Mouse (Mus musculus) kidney, embryonic 15.5 days (tissue): ENCODE results near the gene Zfp69. TPM values are rescaled to one million over a fixed set of nuclear protein-coding genes. Genes with fewer than 3 reads are reported as not detected.

Experiments
- ATAC-seq: fragments of 200-750 bp; cut with Nextera tagmentation; replicated peaks from 2 replicates; pipeline ENCODE4 v1.8.0; 2017; ENCODE audit warnings: moderate TSS enrichment; ENCODE audit not compliant: low FRiP score
- H3K27ac ChIP-seq: fragments of 300-500 bp; sonication (generic); 2 replicates; pipeline ENCODE4 v1.5.1; 2015; ENCODE audit warnings: mild to moderate bottlenecking, inconsistent platforms
- H3K27me3 ChIP-seq: fragments of 300-500 bp; sonication (generic); 2 replicates; pipeline ENCODE4 v1.6.1; 2015; ENCODE audit warnings: inconsistent platforms
- H3K36me3 ChIP-seq: fragments of 300-500 bp; sonication (generic); 2 replicates; pipeline ENCODE4 v1.6.1; 2015; ENCODE audit warnings: inconsistent platforms
- H3K4me1 ChIP-seq: fragments of 300-500 bp; sonication (generic); 2 replicates; pipeline ENCODE4 v1.6.1; 2015; ENCODE audit warnings: inconsistent platforms
- H3K4me2 ChIP-seq: fragments of 300-500 bp; sonication (generic); 2 replicates; pipeline ENCODE4 v1.6.1; 2015; ENCODE audit warnings: moderate library complexity, mild to moderate bottlenecking, inconsistent platforms
- H3K4me3 ChIP-seq: fragments of 300-500 bp; sonication (generic); replicated peaks from 2 replicates; pipeline ENCODE4 v1.5.1; 2015; ENCODE audit warnings: mild to moderate bottlenecking, inconsistent platforms
- H3K9ac ChIP-seq: fragments of 300-500 bp; sonication (generic); 2 replicates; pipeline ENCODE4 v1.6.1; 2015; ENCODE audit warnings: mild to moderate bottlenecking, inconsistent platforms
- H3K9me3 ChIP-seq: fragments of 300-500 bp; sonication (generic); replicated peaks from 2 replicates; pipeline ENCODE4 v1.6.1; 2016; ENCODE audit warnings: inconsistent platforms
- WGBS: fragments of 180-500 bp; shearing (Covaris S2); methylation state at CpG from one replicate; pipeline ENCODE4 v1.1.7; 2015; ENCODE audit warnings: mixed read lengths; 5-methylcytosine and 5-hydroxymethylcytosine counted together
- polyA plus RNA-seq: library from polyadenylated mRNA; unstranded; fragments of >200 nt; fragmentation: Nextera tagmentation; extraction: Ambion mirVana; gene quantifications from 2 replicates; pipeline ENCODE4 v1.2.1, GENCODE M21; 2015

Zfp69 gene
- polyA plus RNA-seq, 1 experiment from 2014 or later, result 11.1 TPM

GRCm38 (mm10) chr4:120968486-120968885 lies 17.0 kb upstream of the Zfp69 start:
- WGBS, result 87% methylated on average over 9 of the region's 9 CpGs

DNA sequence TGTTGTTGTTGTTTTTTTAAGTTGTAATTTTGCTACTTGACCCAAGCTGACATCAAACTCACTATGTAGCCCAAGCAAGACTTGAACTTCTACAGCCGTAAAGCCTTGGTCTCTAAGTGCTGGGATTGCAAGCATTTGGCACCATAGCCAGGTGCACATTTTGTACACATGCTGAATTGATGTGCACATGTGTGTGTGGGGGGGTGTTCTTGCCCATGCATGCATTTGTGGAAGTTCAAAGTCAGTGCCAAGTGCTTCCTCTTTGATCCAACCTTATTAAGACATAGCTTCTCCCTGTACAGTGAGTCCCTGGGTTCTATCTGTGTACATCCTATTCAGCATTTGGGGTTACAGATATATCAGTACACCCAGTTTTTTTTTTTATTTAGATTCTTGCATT lies 4.1 kb upstream of the Zfp69 start:
- H3K9me3 ChIP-seq, result no peaks in the 10 kb centered on the region
- no peaks in the 10 kb centered on the region for H3K27me3 ChIP-seq
- H3K4me2 ChIP-seq, result no peak overlapping the region
- 95% methylated on average over 1 of the region's 1 CpGs for WGBS
- H3K9ac ChIP-seq, result no peak overlapping the region
- no peaks in the 10 kb centered on the region for H3K36me3 ChIP-seq
- no peak overlapping the region for H3K4me3 ChIP-seq
- peaks cover 9% of the 10 kb centered on the region for H3K4me1 ChIP-seq
- no peak overlapping the region for H3K27ac ChIP-seq
- ATAC-seq, result no peak

More at GRCm38 (mm10) chr4:120968486-120968885, 17.0 kb upstream of the Zfp69 start:
- no peak for ATAC-seq
- Histone ChIP-seq H3K4me1 (no peaks in the 10 kb centered on the region), H3K27me3 (no peaks in the 10 kb centered on the region), H3K4me3 (no peak overlapping the region), H3K9me3 (no peaks in the 10 kb centered on the region), H3K4me2 (no peak overlapping the region), H3K27ac (no peak overlapping the region), H3K9ac (no peak overlapping the region), H3K36me3 (peaks cover 50% of the 10 kb centered on the region)

DNA sequence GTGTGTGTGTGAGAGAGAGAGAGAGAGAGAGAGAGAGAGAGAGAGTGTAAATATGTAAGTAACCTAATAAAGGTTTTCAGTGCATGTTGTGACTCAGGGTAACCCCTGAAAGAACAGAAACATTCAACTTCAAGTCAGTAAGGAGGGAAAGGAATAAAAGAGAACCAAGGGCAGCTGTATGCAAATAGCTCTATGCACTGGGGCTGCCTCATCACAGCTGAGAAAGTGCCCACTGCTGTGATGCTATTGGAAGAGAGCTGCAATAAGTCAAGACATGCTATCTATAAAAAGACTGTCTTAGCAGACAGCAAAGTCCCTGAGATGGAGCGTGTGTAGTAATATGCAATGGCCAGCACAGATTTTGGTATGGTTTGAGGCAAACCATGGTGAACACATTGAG lies 2.2 kb upstream of the Zfp69 start:
- no peaks in the 10 kb centered on the region for H3K27me3 ChIP-seq
- ATAC-seq, result no peak
- WGBS, result 84% methylated on average over 1 of the region's 1 CpGs
- no peak overlapping the region for H3K9ac ChIP-seq
- peaks cover 11% of the 10 kb centered on the region for H3K4me1 ChIP-seq
- no peak overlapping the region for H3K4me2 ChIP-seq
- no peak overlapping the region for H3K27ac ChIP-seq
- H3K36me3 ChIP-seq, result no peaks in the 10 kb centered on the region
- H3K9me3 ChIP-seq, result no peaks in the 10 kb centered on the region
- H3K4me3 ChIP-seq, result no peak overlapping the region

GRCm38 (mm10) chr4:120953038-120953437 lies 1.5 kb upstream of the Zfp69 start:
- no peak overlapping the region for H3K9ac ChIP-seq
- H3K27ac ChIP-seq, result no peak overlapping the region
- peaks cover 11% of the 10 kb centered on the region for H3K4me1 ChIP-seq
- H3K4me2 ChIP-seq, result no peak overlapping the region
- H3K36me3 ChIP-seq, result no peaks in the 10 kb centered on the region
- H3K9me3 ChIP-seq, result no peaks in the 10 kb centered on the region
- ATAC-seq, result no peak
- WGBS, result 70% methylated on average over 4 of the region's 4 CpGs
- no peak overlapping the region for H3K4me3 ChIP-seq
- H3K27me3 ChIP-seq, result no peaks in the 10 kb centered on the region

- Histone ChIP-seq H3K27me3 (no peaks in the 10 kb centered on the region), H3K27ac (peak overlapping the region; percentile 93), H3K36me3 (peaks cover 3% of the 10 kb centered on the region), H3K9ac (peak overlapping the region; percentile 75; the same call in 1 of the 2 replicates), H3K9me3 (no peaks in the 10 kb centered on the region), H3K4me2 (peak overlapping the region; percentile 74), H3K4me1 (peaks cover 11% of the 10 kb centered on the region), H3K4me3 (peak overlapping the region; percentile 87)
- 40% methylated on average over 6 of the region's 6 CpGs for WGBS
- no peak for ATAC-seq
Measured at GRCm38 (mm10) chr4:120952163-120952562, 664 bp upstream of the Zfp69 start.

GRCm38 (mm10) chr4:120950763-120951427 lies 604 bp downstream of the Zfp69 start:
- H3K27ac ChIP-seq, result peak overlapping the region; percentile 93
- no peaks in the 10 kb centered on the region for H3K9me3 ChIP-seq
- no peaks in the 10 kb centered on the region for H3K27me3 ChIP-seq
- peak overlapping the region; percentile 87 for H3K4me3 ChIP-seq
- 4% methylated on average over 20 of the region's 20 CpGs for WGBS
- H3K36me3 ChIP-seq, result peaks cover 14% of the 10 kb centered on the region
- peaks cover 11% of the 10 kb centered on the region for H3K4me1 ChIP-seq
- peak overlapping the region; percentile 74 for H3K4me2 ChIP-seq
- peak overlapping the region; percentile 75 for H3K9ac ChIP-seq
- no peak for ATAC-seq

GRCm38 (mm10) chr4:120948938-120949337 lies 2.6 kb downstream of the Zfp69 start:
- Histone ChIP-seq H3K4me1 (peaks cover 11% of the 10 kb centered on the region), H3K9me3 (no peaks in the 10 kb centered on the region), H3K36me3 (peaks cover 24% of the 10 kb centered on the region), H3K4me2 (peak overlapping the region; percentile 74), H3K27ac (peak overlapping the region; percentile 33), H3K27me3 (no peaks in the 10 kb centered on the region), H3K9ac (no peak overlapping the region), H3K4me3 (no peak overlapping the region; the same call in 1 of the 2 replicates)
- ATAC-seq, result no peak
- 39% methylated on average over 3 of the region's 3 CpGs for WGBS

GRCm38 (mm10) chr4:120935006-120935405 lies 16.5 kb downstream of the Zfp69 start:
- no peak overlapping the region for H3K4me3 ChIP-seq
- ATAC-seq, result no peak
- 67% methylated on average over 3 of the region's 3 CpGs for WGBS

GRCm38 (mm10) chr4:120930736-120931135 lies 20.8 kb downstream of the Zfp69 start:
- Histone ChIP-seq H3K9ac (no peak overlapping the region), H3K27me3 (no peaks in the 10 kb centered on the region), H3K9me3 (no peaks in the 10 kb centered on the region), H3K27ac (no peak overlapping the region), H3K4me2 (no peak overlapping the region), H3K36me3 (peaks cover 27% of the 10 kb centered on the region), H3K4me3 (no peak overlapping the region), H3K4me1 (no peaks in the 10 kb centered on the region; the same call in 1 of the 2 replicates)
- ATAC-seq, result no peak
- WGBS, result 94% methylated on average over 18 of the region's 18 CpGs

More at GRCm38 (mm10) chr4:120935006-120935405, 16.5 kb downstream of the Zfp69 start:
- no peak overlapping the region for H3K9ac ChIP-seq
- no peaks in the 10 kb centered on the region for H3K9me3 ChIP-seq
- no peak overlapping the region for H3K27ac ChIP-seq
- peaks cover 27% of the 10 kb centered on the region for H3K36me3 ChIP-seq
- H3K4me1 ChIP-seq, result no peaks in the 10 kb centered on the region; the same call in 1 of the 2 replicates
- no peak overlapping the region for H3K4me2 ChIP-seq
- H3K27me3 ChIP-seq, result no peaks in the 10 kb centered on the region

DNA sequence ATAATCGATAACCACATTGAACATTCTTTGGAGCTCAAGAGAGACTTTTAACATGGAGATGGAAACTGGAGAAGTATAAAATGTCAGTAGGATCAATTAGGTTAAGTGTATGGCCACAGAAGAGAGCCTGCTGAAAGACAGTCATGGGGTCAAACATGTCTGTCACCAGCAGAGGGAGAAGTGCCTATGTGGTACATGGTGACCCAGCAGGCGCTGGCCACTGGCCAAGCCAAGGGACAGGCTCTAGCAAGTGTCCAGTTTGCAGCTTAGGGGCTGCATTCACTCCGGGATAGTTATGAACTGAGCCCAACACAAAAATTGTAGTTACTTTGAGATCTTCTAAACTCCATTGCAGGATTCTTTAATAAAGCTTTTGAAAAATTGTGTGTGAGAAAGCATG lies 22.8 kb downstream of the Zfp69 start:
- no peaks in the 10 kb centered on the region for H3K27me3 ChIP-seq
- H3K27ac ChIP-seq, result no peak overlapping the region
- no peak for ATAC-seq
- peaks cover 13% of the 10 kb centered on the region for H3K36me3 ChIP-seq
- no peak overlapping the region for H3K4me2 ChIP-seq
- peaks cover 8% of the 10 kb centered on the region for H3K4me1 ChIP-seq
- no peak overlapping the region for H3K4me3 ChIP-seq
- no peaks in the 10 kb centered on the region for H3K9me3 ChIP-seq
- no peak overlapping the region for H3K9ac ChIP-seq
- 73% methylated on average over 3 of the region's 3 CpGs for WGBS

DNA sequence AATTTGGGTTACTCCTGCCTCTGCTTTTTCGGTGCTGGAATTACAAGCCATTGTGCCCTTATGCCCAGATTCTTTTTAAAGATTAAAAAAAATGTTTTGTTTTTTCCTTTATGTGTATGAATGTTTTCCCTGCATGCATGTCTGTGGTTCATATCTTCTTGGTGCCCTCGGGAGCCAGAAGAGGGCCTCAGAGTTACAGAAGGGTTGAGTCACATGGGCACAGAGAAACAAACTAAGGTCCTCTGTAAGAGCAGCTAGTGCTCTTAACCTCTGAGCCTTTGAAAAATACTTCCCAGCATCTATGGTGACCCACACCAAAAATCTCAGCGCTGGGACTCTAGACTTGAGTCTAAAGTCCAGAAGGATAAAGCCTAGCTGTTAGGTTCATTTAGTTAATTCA lies 26.1 kb downstream of the Zfp69 start:
- H3K4me1 ChIP-seq, result peaks cover 15% of the 10 kb centered on the region
- peak overlapping the region; percentile 68 for H3K4me2 ChIP-seq
- H3K4me3 ChIP-seq, result peak overlapping the region; percentile 73
- WGBS, result 11% methylated on average over 3 of the region's 3 CpGs
- ATAC-seq, result no peak; the same call in 1 of the 2 replicates
- peak overlapping the region; percentile 92 for H3K27ac ChIP-seq
- H3K27me3 ChIP-seq, result no peaks in the 10 kb centered on the region
- H3K9me3 ChIP-seq, result peaks cover 4% of the 10 kb centered on the region; the same call in 1 of the 2 replicates
- peaks cover 29% of the 10 kb centered on the region for H3K36me3 ChIP-seq
- H3K9ac ChIP-seq, result peak overlapping the region; percentile 70

DNA sequence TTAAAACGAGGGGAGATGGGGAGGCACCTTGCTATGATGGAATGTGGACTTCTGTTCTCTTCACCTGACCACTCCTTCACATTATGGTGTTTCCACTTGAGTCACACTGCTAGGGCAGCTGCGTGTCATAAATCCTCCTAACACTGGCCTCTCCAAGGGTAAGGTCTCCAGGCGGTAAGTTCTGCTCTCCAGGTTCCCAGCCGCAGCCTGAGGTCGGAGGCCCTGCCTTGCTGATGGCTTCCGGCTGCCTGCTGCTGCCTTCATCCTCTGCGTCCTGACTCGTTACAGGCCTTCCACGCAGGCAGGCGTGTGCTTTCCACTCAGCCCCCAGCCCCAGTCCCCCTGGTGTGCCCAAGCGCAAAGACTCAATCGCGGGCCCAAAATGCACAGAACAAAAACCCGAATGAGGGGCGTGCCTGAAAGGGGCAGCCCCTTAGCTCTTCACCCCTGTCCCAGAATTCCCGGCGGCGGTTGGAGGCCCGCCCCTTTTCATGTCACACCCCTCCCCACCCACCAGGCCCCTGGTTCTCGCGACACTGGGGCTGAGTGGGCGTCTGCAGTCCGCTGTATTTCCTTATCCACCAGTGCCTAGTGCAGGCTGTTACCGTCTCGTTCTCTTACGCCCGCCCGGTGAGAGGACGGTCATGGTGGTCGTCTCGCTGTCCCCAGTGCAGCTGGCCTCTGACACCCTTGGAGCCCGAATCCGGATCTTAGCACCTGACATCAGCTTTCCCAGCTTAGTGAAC lies 26.8 kb downstream of the Zfp69 start, which contains the start of gene Exo5:
Exo5 (minus strand) TSS at position 464 of the 746 bp plus-strand sequence.
- H3K9me3 ChIP-seq, result peaks cover 4% of the 10 kb centered on the region; the same call in 1 of the 2 replicates
- no peaks in the 10 kb centered on the region for H3K27me3 ChIP-seq
- H3K4me1 ChIP-seq, result peaks cover 15% of the 10 kb centered on the region
- H3K9ac ChIP-seq, result peak within 1 kb of the TSS; percentile 70
- WGBS, result under 1% methylated on average over 33 of the region's 33 CpGs
- peak within 1 kb of the TSS; percentile 73 for H3K4me3 ChIP-seq
- peak within 1 kb of the TSS; percentile 68 for H3K4me2 ChIP-seq
- H3K36me3 ChIP-seq, result peaks cover 32% of the 10 kb centered on the region
- peak within 1 kb of the TSS; percentile 92 for H3K27ac ChIP-seq
- ATAC-seq, result peak; percentile 99
